Mouse (Mus musculus): ENCODE measurements at regions not wholly inside any gene's neighbourhood (a gene's known extent, or its start where the extent isn't known, plus 50 kb on each side); places are given as distances from the start of the nearest gene placed in this dataset.
A peak's percentile ranks its signal among the peaks of the same experiment; 100 is the strongest.

- DNase-seq (ENCODE audit: low read depth, low spot score): peak; percentile 59
Measured at GRCm38 (mm10) chr8:125619336-125619906, 49.8 kb upstream of the Sipa1l2 start.

Data from retina, adult 2 months (tissue).